Mouse (Mus musculus) thymus, adult 2 months (tissue): ENCODE measurements around the gene She.

ENCODE experiments used
- CTCF ChIP-seq: fragments of 200-500 bp; IDR thresholded peaks from 2 replicates; pipeline ENCODE4 v1.5.1; 2012; ENCODE audit warnings: mild to moderate bottlenecking, control low read depth, low read length, moderate library complexity, borderline replicate concordance; ENCODE audit not compliant: control insufficient read depth, poor library complexity, insufficient read depth; ENCODE audit errors: extremely low read depth
- POLR2A ChIP-seq: fragments of 200-500 bp; IDR thresholded peaks from 2 replicates; pipeline ENCODE4 v1.6.1; 2012; ENCODE audit warnings: mild to moderate bottlenecking, low read length, control low read depth, moderate library complexity; ENCODE audit not compliant: control insufficient read depth, poor library complexity, insufficient read depth; ENCODE audit errors: extremely low read depth

DNA sequence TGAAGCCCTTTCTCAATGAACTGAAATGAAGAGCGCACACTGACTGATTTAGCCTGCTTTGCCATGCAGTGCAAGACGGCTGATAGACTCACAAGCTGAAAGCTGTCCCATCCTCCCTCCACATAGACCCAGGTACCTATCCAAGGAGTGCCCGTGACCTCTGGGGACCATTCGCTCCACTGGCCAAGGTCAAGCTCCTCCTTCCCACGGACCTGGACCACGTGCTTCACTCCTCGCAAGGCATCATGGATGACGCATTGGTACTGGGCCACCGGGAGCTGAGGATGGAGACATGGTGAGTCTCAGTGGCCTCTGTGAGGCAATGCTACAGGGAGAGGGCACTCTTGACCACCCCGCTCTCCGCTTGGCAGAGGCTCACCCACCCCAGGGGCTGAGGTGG is 54.6 kb downstream of the She start:
- TF ChIP-seq POLR2A = no peak
- no peak for TF ChIP-seq CTCF
